Mouse (Mus musculus) testis, adult 10 weeks (tissue): Measurements from ENCODE around the gene Sephs2. TPM values are rescaled to one million over a fixed set of nuclear protein-coding genes. Genes with fewer than 3 reads are reported as not detected.

Experiments used
- polyA plus RNA-seq: library from polyadenylated mRNA; stranded (reverse); fragments of 350-450 nt; fragmentation: Illumina TruSeq; extraction: RNeasy Lipid Tissue Mini Kit (QIAGEN cat#74804); gene quantifications from one replicate; pipeline ENCODE4 v1.2.3, GENCODE M21; 2014; ENCODE audit warnings: low read depth, low replicate concordance

The Sephs2 gene
- polyA plus RNA-seq, result 126 TPM

GRCm38 (mm10) chr7:127273925-127274789 lies at the start of gene Sephs2:
Gene Sephs2 (minus strand): TSS chr7:127274055.

GRCm38 (mm10) chr7:127296098-127296497 lies 22.2 kb upstream of the Sephs2 start, which contains the start of gene Itgal:
Gene Itgal (plus strand): TSS chr7:127296260.

GRCm38 (mm10) chr7:127260309-127261111 lies 13.3 kb downstream of the Sephs2 start, which contains the start of gene Dctpp1:
Gene Dctpp1 (minus strand): TSS chr7:127260709.

GRCm38 (mm10) chr7:127243870-127244657 lies 29.8 kb downstream of the Sephs2 start, which contains the start of gene Zfp771:
Gene Zfp771 (plus strand): TSS chr7:127244274.

GRCm38 (mm10) chr7:127232622-127233367 lies 41.1 kb downstream of the Sephs2 start, which contains the start of the genes Zfp553 and Sept1:
Gene Zfp553 (plus strand): TSS chr7:127233061.
Gene Sept1 (minus strand): TSS chr7:127233130.

Other genes with a start within 250 kb of the Sephs2 start
- gene Maz, start 247.0 kb downstream of the Sephs2 start, polyA plus RNA-seq, result 14.6 TPM
- 12.4 TPM for gene Kif22, start 231.6 kb downstream of the Sephs2 start, polyA plus RNA-seq
- not detected for gene Zg16, start 186.7 kb downstream of the Sephs2 start, polyA plus RNA-seq
- gene AI467606, start 182.7 kb downstream of the Sephs2 start, polyA plus RNA-seq, result 1.8 TPM
- gene Qprt, start 151.8 kb downstream of the Sephs2 start, polyA plus RNA-seq, result not detected
- gene Spn, start 136.2 kb downstream of the Sephs2 start, polyA plus RNA-seq, result 0.07 TPM
- 8.9 TPM for gene Cd2bp2, start 78.0 kb downstream of the Sephs2 start, polyA plus RNA-seq
- gene Tbc1d10b, start 65.6 kb downstream of the Sephs2 start, polyA plus RNA-seq, result 1.6 TPM
- gene Mylpf, start 65.2 kb downstream of the Sephs2 start, polyA plus RNA-seq, result not detected
- 1.1 TPM for gene Zfp553, start 41.0 kb downstream of the Sephs2 start, polyA plus RNA-seq
- gene Sept1, start 40.9 kb downstream of the Sephs2 start, polyA plus RNA-seq, result 0.53 TPM
- 6.9 TPM for gene Zfp771, start 29.8 kb downstream of the Sephs2 start, polyA plus RNA-seq
- 0.62 TPM for gene Dctpp1, start 13.3 kb downstream of the Sephs2 start, polyA plus RNA-seq
- gene Itgal, start 22.2 kb upstream of the Sephs2 start, polyA plus RNA-seq, result 0.22 TPM
- gene Zfp768, start 71.5 kb upstream of the Sephs2 start, polyA plus RNA-seq, result 4.0 TPM
- gene Zfp747, start 102.0 kb upstream of the Sephs2 start, polyA plus RNA-seq, result 0.35 TPM
- 0.20 TPM for gene 9130019O22Rik, start 113.1 kb upstream of the Sephs2 start, polyA plus RNA-seq
- gene E430018J23Rik, start 119.6 kb upstream of the Sephs2 start, polyA plus RNA-seq, result 0.57 TPM
- 0.14 TPM for gene Zfp764, start 132.8 kb upstream of the Sephs2 start, polyA plus RNA-seq
- 1.4 TPM for gene Zfp688, start 148.0 kb upstream of the Sephs2 start, polyA plus RNA-seq
- gene Zfp689, start 175.1 kb upstream of the Sephs2 start, polyA plus RNA-seq, result 2.3 TPM
- gene Prr14, start 185.6 kb upstream of the Sephs2 start, polyA plus RNA-seq, result 25.2 TPM
- gene Fbrs, start 205.1 kb upstream of the Sephs2 start, polyA plus RNA-seq, result 12.3 TPM
- gene Srcap, start 237.9 kb upstream of the Sephs2 start, polyA plus RNA-seq, result 6.5 TPM
- gene Gm42715, start 245.5 kb upstream of the Sephs2 start, polyA plus RNA-seq, result 4.6 TPM